Mouse (Mus musculus) activated CD4-positive, CD25-positive, alpha-beta regulatory T cell, adult 4 months (primary cell): ENCODE data around the gene Vti1a. TPM values are rescaled to one million over a fixed set of nuclear protein-coding genes. Genes with fewer than 3 reads are reported as not detected.
A peak's percentile ranks its signal among the peaks of the same experiment; 100 is the strongest.

Experiments
- ATAC-seq: one replicate; pipeline ENCODE4 v1.8.0; 2017
- polyA plus RNA-seq, 2 experiments: library from polyadenylated mRNA; unstranded; fragments of 100-300 nt; shearing (Covaris generic); gene quantifications; one replicate each; pipeline ENCODE4 v1.2.1; 2017

The Vti1a gene
- polyA plus RNA-seq, 2 experiments from 2014 or later = 26.1 to 32.2 TPM

DNA sequence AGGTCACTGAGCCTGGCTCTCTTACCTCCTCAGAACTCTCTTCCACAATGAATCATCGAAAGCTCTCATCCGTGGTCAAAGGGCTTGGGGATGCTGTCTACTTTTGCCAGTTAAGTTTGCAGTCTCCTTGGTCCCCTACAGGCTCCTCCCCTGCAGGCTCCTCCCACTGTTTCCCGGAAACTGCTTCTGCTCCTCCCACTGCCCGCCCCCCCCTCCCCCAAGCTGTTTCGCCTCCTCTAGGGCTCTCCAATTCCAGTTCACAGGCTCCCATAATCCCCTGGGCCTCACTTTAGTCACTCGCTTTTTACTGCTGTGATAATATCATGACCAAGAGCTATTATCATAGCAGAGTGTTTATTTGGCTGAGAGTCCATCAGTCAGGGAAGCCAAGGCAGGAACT is 324.2 kb downstream of the Vti1a start:
- ATAC-seq = no peak

GRCm38 (mm10) chr19:55641891-55642290 is 325.8 kb downstream of the Vti1a start:
- ATAC-seq = no peak

DNA sequence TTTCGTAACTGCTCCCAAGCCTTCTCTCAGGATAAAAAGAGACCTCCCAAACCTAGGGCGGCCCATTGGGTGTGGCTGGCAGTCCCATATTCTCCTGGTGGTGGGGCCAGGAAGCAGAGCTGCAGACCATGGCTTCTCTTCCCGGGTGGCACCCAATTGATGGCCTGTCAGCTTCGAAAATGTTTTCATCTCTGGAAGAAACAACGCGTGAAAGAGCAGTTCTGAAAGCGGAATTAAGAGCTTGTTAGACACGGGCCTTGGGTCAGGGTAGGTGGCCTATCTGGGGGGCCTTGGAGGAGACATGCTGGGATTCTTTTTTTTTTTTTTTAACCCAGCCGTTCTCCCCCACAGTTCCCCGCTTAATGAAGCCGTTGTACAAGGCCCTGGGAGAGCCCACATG is 326.3 kb downstream of the Vti1a start:
- ATAC-seq = no peak

GRCm38 (mm10) chr19:55643288-55643901 is 327.3 kb downstream of the Vti1a start:
- ATAC-seq = peak; percentile 80

DNA sequence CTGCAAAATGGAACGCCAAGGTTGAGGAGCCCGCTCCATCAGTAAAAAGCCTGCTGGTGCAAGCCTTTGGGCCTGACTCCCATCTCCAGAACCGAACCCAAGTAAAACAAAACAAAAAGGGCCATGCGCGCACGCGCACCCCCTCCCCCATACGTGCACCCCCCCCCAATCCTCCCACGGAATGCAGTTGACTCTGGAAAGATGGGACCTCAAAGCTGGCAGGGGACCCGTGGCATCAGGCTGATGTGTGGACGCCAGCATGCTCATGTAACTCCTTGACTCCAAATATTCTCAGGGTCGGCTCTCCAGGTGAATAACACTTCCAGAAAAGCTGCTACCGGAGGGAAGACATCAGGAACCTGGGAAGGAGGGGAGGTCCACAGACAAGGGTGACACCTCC is 327.8 kb downstream of the Vti1a start:
- ATAC-seq = no peak

- no peak for ATAC-seq
Measured at GRCm38 (mm10) chr19:55649363-55649762, 333.3 kb downstream of the Vti1a start.

GRCm38 (mm10) chr19:55651017-55651416 is 334.9 kb downstream of the Vti1a start:
- no peak for ATAC-seq

- no peak for ATAC-seq
Measured at GRCm38 (mm10) chr19:55652693-55653265, 336.7 kb downstream of the Vti1a start.

DNA sequence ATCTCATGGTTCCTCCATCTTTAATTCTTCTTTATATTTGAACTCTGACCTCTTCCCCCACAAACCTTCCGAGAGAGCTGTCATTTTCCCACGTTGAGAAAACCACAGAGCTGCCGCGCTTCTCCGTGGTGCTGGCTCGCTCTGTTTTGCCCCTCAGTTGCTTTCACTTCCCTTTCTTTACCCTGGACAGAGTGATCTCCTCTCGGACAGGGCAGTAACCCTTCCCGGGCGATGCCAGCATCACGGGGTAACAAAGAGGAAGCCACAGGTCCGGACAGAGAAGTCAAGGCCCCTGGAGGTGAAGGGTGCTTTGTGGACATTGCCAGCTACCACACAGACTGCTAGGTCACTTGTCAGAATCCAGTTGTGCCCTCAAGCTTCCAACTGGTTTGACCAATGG is 344.1 kb downstream of the Vti1a start:
- no peak for ATAC-seq

DNA sequence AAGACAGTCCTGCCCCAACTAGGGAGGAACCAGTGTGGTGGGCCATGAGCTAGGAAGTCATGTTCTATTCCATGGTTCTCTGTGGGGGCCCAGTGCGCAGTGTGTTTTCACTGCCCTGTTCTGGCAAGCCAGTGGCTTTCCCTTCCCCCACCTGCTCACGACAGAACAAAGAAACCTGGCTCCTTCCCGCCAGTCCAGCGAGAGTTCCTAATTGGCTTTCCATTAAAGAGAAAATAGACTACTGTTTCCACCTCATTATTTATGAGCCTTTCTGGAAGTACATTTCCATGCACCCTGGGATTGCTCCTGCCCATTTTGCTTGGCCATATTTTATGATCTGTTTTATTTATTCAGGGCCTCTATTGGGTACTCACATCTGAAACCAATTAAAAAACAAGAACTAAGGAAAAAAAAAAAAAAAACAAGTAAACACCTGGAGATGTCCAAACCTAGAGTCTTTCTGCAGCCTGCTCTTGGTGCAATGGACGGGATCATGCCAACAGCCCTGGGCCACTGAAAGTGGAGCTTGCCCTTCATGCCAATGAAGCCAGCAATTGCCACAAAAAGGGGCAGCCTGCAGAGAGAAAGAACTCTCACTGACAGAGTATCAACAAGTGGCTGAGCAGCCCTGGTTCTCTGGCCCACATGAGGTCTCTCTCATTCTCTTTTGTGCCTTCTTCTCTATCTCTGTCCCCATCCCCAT is 346.6 kb downstream of the Vti1a start:
- no peak for ATAC-seq

DNA sequence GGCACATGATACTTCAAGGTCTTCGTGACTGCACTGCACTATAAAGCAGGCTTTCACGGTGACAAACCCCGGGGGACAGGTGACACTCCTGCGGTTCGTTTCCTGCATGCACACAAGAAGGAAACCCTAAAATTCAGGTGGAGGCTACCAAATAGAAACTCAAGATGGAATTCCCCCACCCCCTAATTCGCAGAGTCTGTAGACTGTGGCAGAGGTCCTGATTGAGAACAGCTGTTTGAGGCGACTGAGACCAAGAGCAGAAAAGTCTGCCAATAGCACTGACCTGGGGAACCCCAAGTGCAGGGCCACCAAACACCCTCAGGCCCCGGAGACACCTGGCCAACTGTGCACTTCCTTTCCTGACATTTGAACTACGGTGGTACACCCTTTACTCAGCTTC is 351.7 kb downstream of the Vti1a start:
- peak; percentile 36 for ATAC-seq

GRCm38 (mm10) chr19:55668896-55669295 is 352.8 kb downstream of the Vti1a start:
- no peak for ATAC-seq

Other genes starting within 250 kb of the Vti1a start
- gene Gpam, start 189.1 kb upstream of the Vti1a start, polyA plus RNA-seq = 1 to 10 TPM; 1.6 to 1.9 TPM
- not detected for gene Tectb, start 135.6 kb upstream of the Vti1a start, polyA plus RNA-seq
- not detected for gene Gucy2g, start 75.1 kb upstream of the Vti1a start, polyA plus RNA-seq
- 10 to 100 TPM; 65.4 to 98.0 TPM for gene Acsl5, start 64.4 kb upstream of the Vti1a start, polyA plus RNA-seq
- gene Zdhhc6, start 263 bp upstream of the Vti1a start, polyA plus RNA-seq = 10 to 100 TPM; 64.8 to 66.0 TPM